Mouse (Mus musculus) brain, embryonic 14.5 days (tissue): ENCODE data around the gene 1190002N15Rik.

Experiments used
- CTCF ChIP-seq: fragments of 200-500 bp; IDR thresholded peaks from 2 replicates; pipeline ENCODE4 v1.5.1; 2012; ENCODE audit warnings: inconsistent platforms, mild to moderate bottlenecking, moderate library complexity, borderline replicate concordance; ENCODE audit not compliant: insufficient read depth, insufficient read length; ENCODE audit errors: extremely low read depth
- POLR2A ChIP-seq: fragments of 200-500 bp; IDR thresholded peaks from 2 replicates; pipeline ENCODE4 v1.6.1; 2012; ENCODE audit warnings: mild to moderate bottlenecking, inconsistent platforms, borderline replicate concordance; ENCODE audit not compliant: poor library complexity, insufficient read depth, insufficient read length, severe bottlenecking; ENCODE audit errors: extremely low read depth

- peak; percentile 38; the same call in 1 of the 2 replicates for TF ChIP-seq CTCF
- 0 out of 2 replicates have a peak, but pooled peaks have one; percentile 16 for TF ChIP-seq POLR2A
These were observed 597 bp downstream of the 1190002N15Rik start for GRCm38 (mm10) chr9:94537051-94537917.
